Mouse (Mus musculus): ENCODE measurements around the gene Kcnj12.

DNA sequence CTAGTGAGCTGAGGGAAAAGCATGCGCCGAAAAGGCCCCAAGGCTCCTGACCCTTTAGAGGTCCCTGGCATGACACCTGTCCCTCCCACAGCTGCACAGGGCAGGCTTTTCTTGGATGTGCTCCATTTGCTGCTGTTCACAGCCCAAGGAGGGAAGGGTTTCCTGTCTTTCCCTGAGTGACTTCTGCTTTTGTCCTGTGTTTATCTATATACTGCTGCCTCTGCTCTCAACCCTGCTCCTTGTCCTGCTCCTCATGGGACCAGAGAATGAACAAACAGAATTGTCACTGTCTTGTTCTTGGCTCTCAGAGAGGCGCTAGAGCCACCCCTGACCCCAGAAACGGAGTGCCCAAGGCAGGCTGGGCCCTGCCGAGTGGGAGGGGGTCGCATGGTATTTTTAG lies 17.0 kb upstream of the Kcnj12 start:
- TF ChIP-seq POLR2A (IDR thresholded peaks at IDR 0.05; ENCODE audit: insufficient read depth, low read depth, low read length) (no peak), EP300 (IDR thresholded peaks at IDR 0.05; ENCODE audit: insufficient read depth, low read depth, low read length) (no peak), CTCF (IDR thresholded peaks at IDR 0.05) (no peak)
